Mouse (Mus musculus) lung, embryonic 14.5 days (tissue): ENCODE results near the gene Ccdc12. TPM values are rescaled to one million over a fixed set of nuclear protein-coding genes. Genes with fewer than 3 reads are reported as not detected.

Source experiments
- ATAC-seq: fragments of 200-750 bp; cut with Nextera tagmentation; 2 replicates; pipeline ENCODE4 v1.8.0; 2017; ENCODE audit warnings: mild to moderate bottlenecking, moderate TSS enrichment, moderate library complexity; ENCODE audit not compliant: insufficient read depth
- DNase-seq: peaks from one replicate; pipeline ENCODE4 v3.0.0-alpha.2; 2015
- H3K27ac ChIP-seq: fragments of 300-500 bp; sonication (generic); 2 replicates; pipeline ENCODE4 v1.5.1; 2014; ENCODE audit warnings: low read depth, mild to moderate bottlenecking, moderate library complexity
- H3K27me3 ChIP-seq: fragments of 300-500 bp; sonication (generic); 2 replicates; pipeline ENCODE4 v1.6.1; 2014; ENCODE audit warnings: low read length, control low read depth; ENCODE audit not compliant: insufficient read depth
- H3K36me3 ChIP-seq: fragments of 300-500 bp; sonication (generic); 2 replicates; pipeline ENCODE4 v1.6.1; 2014; ENCODE audit warnings: control low read depth; ENCODE audit not compliant: insufficient read depth
- H3K4me1 ChIP-seq: fragments of 300-500 bp; sonication (generic); 2 replicates; pipeline ENCODE4 v1.6.1; 2014; ENCODE audit warnings: antibody characterized with exemption, control low read depth; ENCODE audit not compliant: insufficient read depth
- H3K4me2 ChIP-seq: fragments of 300-500 bp; sonication (generic); 2 replicates; pipeline ENCODE4 v1.6.1; 2014; ENCODE audit warnings: mild to moderate bottlenecking
- H3K4me3 ChIP-seq: fragments of 300-500 bp; sonication (generic); 2 replicates; pipeline ENCODE4 v1.5.1; 2014; ENCODE audit warnings: low read depth, low read length
- H3K9ac ChIP-seq: fragments of 300-500 bp; sonication (generic); 2 replicates; pipeline ENCODE4 v1.6.1; 2014
- H3K9me3 ChIP-seq: fragments of 300-500 bp; sonication (generic); 2 replicates; pipeline ENCODE4 v1.6.1; 2016; ENCODE audit warnings: low read depth, low read length, control low read depth
- CTCF ChIP-seq: IDR thresholded peaks from 2 replicates; pipeline ENCODE4 v1.5.1; 2016; ENCODE audit warnings: antibody characterized with exemption, low read depth
- WGBS: fragments of 180-500 bp; shearing (Covaris S2); extraction: QIAGEN DNeasy Blood & Tissue Kit; methylation state at CpG from one replicate; pipeline ENCODE4 v1.1.7; 2014; 5-methylcytosine and 5-hydroxymethylcytosine counted together
- polyA plus RNA-seq: library from polyadenylated mRNA; unstranded; fragments of >200 nt; fragmentation: Nextera tagmentation; extraction: Ambion mirVana; gene quantifications from 2 replicates; pipeline ENCODE4 v1.2.1, GENCODE M21; 2014

Ccdc12 gene
- polyA plus RNA-seq, 1 experiment from 2014 or later, result 155 TPM

- peaks cover 4% of the 10 kb centered on the region; the same call in 1 of the 2 replicates for H3K36me3 ChIP-seq
Measured at GRCm38 (mm10) chr9:110662844-110663243, 6.5 kb downstream of the Ccdc12 start.

GRCm38 (mm10) chr9:110665912-110666311 lies 9.6 kb downstream of the Ccdc12 start:
- no peaks in the 10 kb centered on the region for H3K36me3 ChIP-seq
- H3K27ac ChIP-seq, result peak overlapping the region; percentile 52; the same call in 1 of the 2 replicates
- no peaks in the 10 kb centered on the region for H3K9me3 ChIP-seq
- TF ChIP-seq CTCF, result no peak
- H3K4me3 ChIP-seq, result no peak overlapping the region
- DNase-seq (peak; percentile 65), ATAC-seq (peak; percentile 54; the same call in 1 of the 2 replicates)
- no peaks in the 10 kb centered on the region for H3K27me3 ChIP-seq
- 18% methylated on average over 4 of the region's 4 CpGs for WGBS
- H3K4me1 ChIP-seq, result 0 out of 2 replicates have a peak, but pooled peaks cover 3% of the 10 kb centered on the region
- peak overlapping the region; percentile 35; the same call in 1 of the 2 replicates for H3K4me2 ChIP-seq
- no peak overlapping the region for H3K9ac ChIP-seq

More at GRCm38 (mm10) chr9:110662844-110663243, 6.5 kb downstream of the Ccdc12 start:
- Histone ChIP-seq H3K4me3 (no peak overlapping the region), H3K4me2 (no peak overlapping the region), H3K27me3 (no peaks in the 10 kb centered on the region), H3K4me1 (peaks cover 6% of the 10 kb centered on the region; the same call in 1 of the 2 replicates), H3K9me3 (no peaks in the 10 kb centered on the region), H3K9ac (no peak overlapping the region), H3K27ac (no peak overlapping the region)
- no peak for TF ChIP-seq CTCF
- ATAC-seq, result no peak
- 77% methylated on average over 1 of the region's 1 CpGs for WGBS
- no peak for DNase-seq

- no peak for TF ChIP-seq CTCF
- Histone ChIP-seq H3K9ac (no peak overlapping the region), H3K4me3 (no peak overlapping the region), H3K4me2 (peak overlapping the region; percentile 35; the same call in 1 of the 2 replicates), H3K27me3 (no peaks in the 10 kb centered on the region), H3K4me1 (0 out of 2 replicates have a peak, but pooled peaks cover 3% of the 10 kb centered on the region), H3K9me3 (no peaks in the 10 kb centered on the region), H3K27ac (peak overlapping the region; percentile 40; the same call in 1 of the 2 replicates), H3K36me3 (no peaks in the 10 kb centered on the region)
- WGBS, result 52% methylated on average over 8 of the region's 8 CpGs
- DNase-seq (no peak), ATAC-seq (peak; percentile 40; the same call in 1 of the 2 replicates)
Measured at GRCm38 (mm10) chr9:110666374-110666773, 10.1 kb downstream of the Ccdc12 start.

GRCm38 (mm10) chr9:110667219-110667836 lies 11.0 kb downstream of the Ccdc12 start:
- ATAC-seq, result no peak
- H3K27ac ChIP-seq, result no peak overlapping the region
- TF ChIP-seq CTCF, result no peak
- no peak overlapping the region for H3K4me3 ChIP-seq
- DNase-seq, result no peak
- no peaks in the 10 kb centered on the region for H3K9me3 ChIP-seq
- H3K4me1 ChIP-seq, result 0 out of 2 replicates have a peak, but pooled peaks cover 3% of the 10 kb centered on the region
- no peak overlapping the region for H3K9ac ChIP-seq
- no peaks in the 10 kb centered on the region for H3K36me3 ChIP-seq
- no peaks in the 10 kb centered on the region for H3K27me3 ChIP-seq
- WGBS, result 62% methylated on average over 4 of the region's 4 CpGs
- H3K4me2 ChIP-seq, result no peak overlapping the region

GRCm38 (mm10) chr9:110668601-110669293 lies 12.4 kb downstream of the Ccdc12 start:
- Histone ChIP-seq H3K9me3 (no peaks in the 10 kb centered on the region), H3K4me1 (peaks cover 8% of the 10 kb centered on the region; the same call in 1 of the 2 replicates), H3K27ac (no peak overlapping the region), H3K36me3 (no peaks in the 10 kb centered on the region), H3K4me2 (no peak overlapping the region), H3K27me3 (no peaks in the 10 kb centered on the region), H3K4me3 (no peak overlapping the region), H3K9ac (no peak overlapping the region)
- ATAC-seq (no peak), DNase-seq (no peak)
- no peak for TF ChIP-seq CTCF
- WGBS, result 69% methylated on average over 6 of the region's 6 CpGs

GRCm38 (mm10) chr9:110669785-110670184 lies 13.5 kb downstream of the Ccdc12 start:
- WGBS, result 72% methylated on average over 5 of the region's 5 CpGs
- no peak overlapping the region for H3K9ac ChIP-seq
- no peak for TF ChIP-seq CTCF
- ATAC-seq (no peak), DNase-seq (no peak)
- H3K27me3 ChIP-seq, result no peaks in the 10 kb centered on the region
- H3K9me3 ChIP-seq, result no peaks in the 10 kb centered on the region
- no peak overlapping the region for H3K4me2 ChIP-seq
- H3K4me3 ChIP-seq, result no peak overlapping the region
- peaks cover 8% of the 10 kb centered on the region; the same call in 1 of the 2 replicates for H3K4me1 ChIP-seq
- H3K36me3 ChIP-seq, result 0 out of 2 replicates have a peak, but pooled peaks cover 3% of the 10 kb centered on the region
- H3K27ac ChIP-seq, result no peak overlapping the region

- Histone ChIP-seq H3K9ac (no peak overlapping the region), H3K27ac (no peak overlapping the region), H3K36me3 (0 out of 2 replicates have a peak, but pooled peaks cover 3% of the 10 kb centered on the region), H3K9me3 (no peaks in the 10 kb centered on the region), H3K4me2 (no peak overlapping the region), H3K4me3 (no peak overlapping the region), H3K27me3 (no peaks in the 10 kb centered on the region), H3K4me1 (peaks cover 5% of the 10 kb centered on the region; the same call in 1 of the 2 replicates)
- TF ChIP-seq CTCF, result peak; percentile 79
- peak; percentile 48; the same call in 1 of the 2 replicates for ATAC-seq
- 63% methylated on average over 7 of the region's 7 CpGs for WGBS
- DNase-seq, result peak; percentile 55
Measured at GRCm38 (mm10) chr9:110672462-110673106, 16.3 kb downstream of the Ccdc12 start.
